Mouse (Mus musculus): Measurements from ENCODE around the gene Gcgr. TPM values are rescaled to one million over a fixed set of nuclear protein-coding genes. Genes with fewer than 3 reads are reported as not detected.

The Gcgr gene
- polyA plus RNA-seq, 1 experiment = 0.03 TPM

GRCm38 (mm10) chr11:120491317-120492023, 39.0 kb upstream of the Gcgr start, which contains the start of gene Slc25a10:
Gene Slc25a10, plus strand, starts transcription at chr11:120491840.
- Histone ChIP-seq H3K4me1 (ENCODE audit: control insufficient read depth) (peaks cover 74% of the 10 kb centered on the region), H3K9me3 (ENCODE audit: control insufficient read depth, low read length) (no peaks in the 10 kb centered on the region), H3K4me3 (replicated peaks) (peak within 1 kb of the TSS; percentile 81), H3K27me3 (ENCODE audit: control insufficient read depth) (no peaks in the 10 kb centered on the region), H3K36me3 (ENCODE audit: control insufficient read depth) (peaks cover 71% of the 10 kb centered on the region)
- TF ChIP-seq GATA1 (IDR thresholded peaks at IDR 0.05; ENCODE audit: low read length) = no peak

- TF ChIP-seq TAL1 (IDR thresholded peaks at IDR 0.05; ENCODE audit: low read length) (no peak), GATA1 (IDR thresholded peaks at IDR 0.05; ENCODE audit: low read length) (no peak)
- peaks cover 71% of the 10 kb centered on the region for H3K36me3 ChIP-seq (ENCODE audit: control insufficient read depth)
- H3K9me3 ChIP-seq (ENCODE audit: control insufficient read depth, low read length) = no peaks in the 10 kb centered on the region
- H3K27me3 ChIP-seq (ENCODE audit: control insufficient read depth) = no peaks in the 10 kb centered on the region
- peak overlapping the region; percentile 81 for H3K4me3 ChIP-seq (replicated peaks)
- H3K4me1 ChIP-seq (ENCODE audit: control insufficient read depth) = peaks cover 67% of the 10 kb centered on the region
These were observed 38.2 kb upstream of the Gcgr start for GRCm38 (mm10) chr11:120492024-120492877.

GRCm38 (mm10) chr11:120492878-120493203, 37.7 kb upstream of the Gcgr start:
- Histone ChIP-seq H3K9me3 (ENCODE audit: control insufficient read depth, low read length) (no peaks in the 10 kb centered on the region), H3K4me1 (ENCODE audit: control insufficient read depth) (peaks cover 61% of the 10 kb centered on the region), H3K27me3 (ENCODE audit: control insufficient read depth) (no peaks in the 10 kb centered on the region), H3K4me3 (replicated peaks) (peak overlapping the region; percentile 81), H3K36me3 (ENCODE audit: control insufficient read depth) (peaks cover 71% of the 10 kb centered on the region)
- no peak for TF ChIP-seq TAL1 (IDR thresholded peaks at IDR 0.05; ENCODE audit: low read length)
- no peak for TF ChIP-seq GATA1 (IDR thresholded peaks at IDR 0.05; ENCODE audit: low read length)

GRCm38 (mm10) chr11:120493351-120493750, 37.1 kb upstream of the Gcgr start:
- Histone ChIP-seq H3K36me3 (ENCODE audit: control insufficient read depth) (peaks cover 71% of the 10 kb centered on the region), H3K4me3 (replicated peaks) (peak overlapping the region; percentile 81), H3K27me3 (ENCODE audit: control insufficient read depth) (no peaks in the 10 kb centered on the region), H3K4me1 (ENCODE audit: control insufficient read depth) (peaks cover 58% of the 10 kb centered on the region), H3K9me3 (ENCODE audit: control insufficient read depth, low read length) (no peaks in the 10 kb centered on the region)
- TF ChIP-seq TAL1 (IDR thresholded peaks at IDR 0.05; ENCODE audit: low read length) (no peak), GATA1 (IDR thresholded peaks at IDR 0.05; ENCODE audit: low read length) (no peak)

GRCm38 (mm10) chr11:120493911-120494310, 36.6 kb upstream of the Gcgr start:
- no peak overlapping the region for H3K4me3 ChIP-seq (replicated peaks)
- peaks cover 52% of the 10 kb centered on the region for H3K4me1 ChIP-seq (ENCODE audit: control insufficient read depth)

GRCm38 (mm10) chr11:120497436-120497835, 33.1 kb upstream of the Gcgr start:
- H3K36me3 ChIP-seq (ENCODE audit: control insufficient read depth) = peaks cover 57% of the 10 kb centered on the region
- TF ChIP-seq GATA1 (IDR thresholded peaks at IDR 0.05; ENCODE audit: low read length) (no peak), TAL1 (IDR thresholded peaks at IDR 0.05; ENCODE audit: low read length) (no peak)
- H3K4me3 ChIP-seq (replicated peaks) = no peak overlapping the region
- H3K9me3 ChIP-seq (ENCODE audit: control insufficient read depth, low read length) = no peaks in the 10 kb centered on the region
- H3K27me3 ChIP-seq (ENCODE audit: control insufficient read depth) = peaks cover 3% of the 10 kb centered on the region
- H3K4me1 ChIP-seq (ENCODE audit: control insufficient read depth) = peaks cover 20% of the 10 kb centered on the region

More at GRCm38 (mm10) chr11:120493911-120494310, 36.6 kb upstream of the Gcgr start:
- Histone ChIP-seq H3K9me3 (ENCODE audit: control insufficient read depth, low read length) (no peaks in the 10 kb centered on the region), H3K36me3 (ENCODE audit: control insufficient read depth) (peaks cover 71% of the 10 kb centered on the region), H3K27me3 (ENCODE audit: control insufficient read depth) (no peaks in the 10 kb centered on the region)
- no peak for TF ChIP-seq TAL1 (IDR thresholded peaks at IDR 0.05; ENCODE audit: low read length)
- no peak for TF ChIP-seq GATA1 (IDR thresholded peaks at IDR 0.05; ENCODE audit: low read length)

- Histone ChIP-seq H3K4me3 (replicated peaks) (no peak overlapping the region), H3K27me3 (ENCODE audit: control insufficient read depth) (peaks cover 3% of the 10 kb centered on the region), H3K36me3 (ENCODE audit: control insufficient read depth) (peaks cover 57% of the 10 kb centered on the region), H3K4me1 (ENCODE audit: control insufficient read depth) (peaks cover 12% of the 10 kb centered on the region), H3K9me3 (ENCODE audit: control insufficient read depth, low read length) (no peaks in the 10 kb centered on the region)
- TF ChIP-seq GATA1 (IDR thresholded peaks at IDR 0.05; ENCODE audit: low read length) (no peak), TAL1 (IDR thresholded peaks at IDR 0.05; ENCODE audit: low read length) (no peak)
These were observed 32.3 kb upstream of the Gcgr start for GRCm38 (mm10) chr11:120498226-120498625.

GRCm38 (mm10) chr11:120498891-120499290, 31.6 kb upstream of the Gcgr start:
- no peak for TF ChIP-seq GATA1 (IDR thresholded peaks at IDR 0.05; ENCODE audit: low read length)
- TF ChIP-seq TAL1 (IDR thresholded peaks at IDR 0.05; ENCODE audit: low read length) = no peak
- Histone ChIP-seq H3K9me3 (ENCODE audit: control insufficient read depth, low read length) (no peaks in the 10 kb centered on the region), H3K4me3 (replicated peaks) (no peak overlapping the region), H3K36me3 (ENCODE audit: control insufficient read depth) (peaks cover 54% of the 10 kb centered on the region), H3K4me1 (ENCODE audit: control insufficient read depth) (peaks cover 6% of the 10 kb centered on the region; the same call in 1 of the 2 replicates), H3K27me3 (ENCODE audit: control insufficient read depth) (peaks cover 3% of the 10 kb centered on the region)

- Histone ChIP-seq H3K4me3 (replicated peaks) (no peak overlapping the region), H3K4me1 (ENCODE audit: control insufficient read depth) (peaks cover 3% of the 10 kb centered on the region; the same call in 1 of the 2 replicates), H3K9me3 (ENCODE audit: control insufficient read depth, low read length) (no peaks in the 10 kb centered on the region), H3K27me3 (ENCODE audit: control insufficient read depth) (peaks cover 3% of the 10 kb centered on the region), H3K36me3 (ENCODE audit: control insufficient read depth) (peaks cover 44% of the 10 kb centered on the region)
- TF ChIP-seq GATA1 (IDR thresholded peaks at IDR 0.05; ENCODE audit: low read length) = no peak
- TF ChIP-seq TAL1 (IDR thresholded peaks at IDR 0.05; ENCODE audit: low read length) = no peak
These were observed 30.6 kb upstream of the Gcgr start for GRCm38 (mm10) chr11:120499894-120500293.

Data from erythroblast, embryonic 14.5 days (primary cell).